Mouse (Mus musculus): Measurements from ENCODE around the gene Isoc2b. TPM values are rescaled to one million over a fixed set of nuclear protein-coding genes. Genes with fewer than 3 reads are reported as not detected.

The Isoc2b gene
- polyA plus RNA-seq, 1 experiment from 2014 or later, result 3.2 TPM

Other genes starting within 250 kb of the Isoc2b start
- 2.3 and 2.5 TPM in 2 replicates for gene Tmem86b, start 238.8 kb downstream of the Isoc2b start, polyA plus RNA-seq (2015; fragmentation: Nextera tagmentation; extraction: Ambion mirVana)
- 10.0 and 10.2 TPM in 2 replicates for gene Ppp6r1, start 211.2 kb downstream of the Isoc2b start, polyA plus RNA-seq (2015; fragmentation: Nextera tagmentation; extraction: Ambion mirVana)
- gene Hspbp1, start 185.2 kb downstream of the Isoc2b start, polyA plus RNA-seq (2015; fragmentation: Nextera tagmentation; extraction: Ambion mirVana), result 168 and 171 TPM in 2 replicates
- 7.1 and 8.7 TPM in 2 replicates for gene Brsk1, start 179.7 kb downstream of the Isoc2b start, polyA plus RNA-seq (2015; fragmentation: Nextera tagmentation; extraction: Ambion mirVana)
- gene Tmem150b, start 145.0 kb downstream of the Isoc2b start, polyA plus RNA-seq (2015; fragmentation: Nextera tagmentation; extraction: Ambion mirVana), result 0.12 and 0.27 TPM in 2 replicates
- gene Kmt5c, start 130.1 kb downstream of the Isoc2b start, polyA plus RNA-seq (2015; fragmentation: Nextera tagmentation; extraction: Ambion mirVana), result 57.4 and 61.8 TPM in 2 replicates
- 24.1 and 28.1 TPM in 2 replicates for gene Cox6b2, start 117.2 kb downstream of the Isoc2b start, polyA plus RNA-seq (2015; fragmentation: Nextera tagmentation; extraction: Ambion mirVana)
- gene Fam71e2, start 99.0 kb downstream of the Isoc2b start, polyA plus RNA-seq (2015; fragmentation: Nextera tagmentation; extraction: Ambion mirVana), result not detected in 2 replicates
- gene Il11, start 87.4 kb downstream of the Isoc2b start, polyA plus RNA-seq (2015; fragmentation: Nextera tagmentation; extraction: Ambion mirVana), result 0.87 and 1.1 TPM in 2 replicates
- gene Tmem190, start 87.3 kb downstream of the Isoc2b start, polyA plus RNA-seq (2015; fragmentation: Nextera tagmentation; extraction: Ambion mirVana), result not detected in 2 replicates
- gene Tmem238, start 80.6 kb downstream of the Isoc2b start, polyA plus RNA-seq (2015; fragmentation: Nextera tagmentation; extraction: Ambion mirVana), result 5.9 and 6.3 TPM in 2 replicates
- gene Rpl28, start 77.4 kb downstream of the Isoc2b start, polyA plus RNA-seq (2015; fragmentation: Nextera tagmentation; extraction: Ambion mirVana), result 212 and 228 TPM in 2 replicates
- 269 and 295 TPM in 2 replicates for gene Ube2s, start 57.7 kb downstream of the Isoc2b start, polyA plus RNA-seq (2015; fragmentation: Nextera tagmentation; extraction: Ambion mirVana)
- gene Shisa7, start 25.6 kb downstream of the Isoc2b start, polyA plus RNA-seq (2015; fragmentation: Nextera tagmentation; extraction: Ambion mirVana), result 10.8 and 12.8 TPM in 2 replicates
- gene Isoc2a, start 6.9 kb upstream of the Isoc2b start, polyA plus RNA-seq (2015; fragmentation: Nextera tagmentation; extraction: Ambion mirVana), result 0.75 and 0.77 TPM in 2 replicates
- 0.45 and 0.47 TPM in 2 replicates for gene Gm36210, start 36.3 kb upstream of the Isoc2b start, polyA plus RNA-seq (2015; fragmentation: Nextera tagmentation; extraction: Ambion mirVana)
- 3.5 and 4.2 TPM in 2 replicates for gene Zfp628, start 45.0 kb upstream of the Isoc2b start, polyA plus RNA-seq (2015; fragmentation: Nextera tagmentation; extraction: Ambion mirVana)
- gene Nat14, start 51.8 kb upstream of the Isoc2b start, polyA plus RNA-seq (2015; fragmentation: Nextera tagmentation; extraction: Ambion mirVana), result 35.3 and 35.8 TPM in 2 replicates
- gene Ssc5d, start 55.5 kb upstream of the Isoc2b start, polyA plus RNA-seq (2015; fragmentation: Nextera tagmentation; extraction: Ambion mirVana), result 1.2 and 1.3 TPM in 2 replicates
- 0.12 and 0.18 TPM in 2 replicates for gene Sbk2, start 94.1 kb upstream of the Isoc2b start, polyA plus RNA-seq (2015; fragmentation: Nextera tagmentation; extraction: Ambion mirVana)
- gene Sbk3, start 100.9 kb upstream of the Isoc2b start, polyA plus RNA-seq (2015; fragmentation: Nextera tagmentation; extraction: Ambion mirVana), result 0.49 and 0.62 TPM in 2 replicates
- gene Zfp579, start 125.9 kb upstream of the Isoc2b start, polyA plus RNA-seq (2015; fragmentation: Nextera tagmentation; extraction: Ambion mirVana), result 60.3 and 66.8 TPM in 2 replicates
- gene Zfp524, start 144.2 kb upstream of the Isoc2b start, polyA plus RNA-seq (2015; fragmentation: Nextera tagmentation; extraction: Ambion mirVana), result 8.1 and 9.2 TPM in 2 replicates
- gene Fiz1, start 144.4 kb upstream of the Isoc2b start, polyA plus RNA-seq (2015; fragmentation: Nextera tagmentation; extraction: Ambion mirVana), result 41.9 and 44.6 TPM in 2 replicates
- 1.2 TPM in 1 of 2 replicates, not detected in the other for gene Gm44973, start 145.2 kb upstream of the Isoc2b start, polyA plus RNA-seq (2015; fragmentation: Nextera tagmentation; extraction: Ambion mirVana)
- 6.0 and 7.5 TPM in 2 replicates for gene Zfp865, start 150.1 kb upstream of the Isoc2b start, polyA plus RNA-seq (2015; fragmentation: Nextera tagmentation; extraction: Ambion mirVana)
- 58.8 and 65.2 TPM in 2 replicates for gene Ccdc106, start 150.3 kb upstream of the Isoc2b start, polyA plus RNA-seq (2015; fragmentation: Nextera tagmentation; extraction: Ambion mirVana)
- gene 4632433K11Rik, start 163.9 kb upstream of the Isoc2b start, polyA plus RNA-seq (2015; fragmentation: Nextera tagmentation; extraction: Ambion mirVana), result not detected in 2 replicates
- 7.8 and 9.3 TPM in 2 replicates for gene Zfp784, start 168.2 kb upstream of the Isoc2b start, polyA plus RNA-seq (2015; fragmentation: Nextera tagmentation; extraction: Ambion mirVana)
- 90.6 and 113 TPM in 2 replicates for gene Zfp580, start 181.3 kb upstream of the Isoc2b start, polyA plus RNA-seq (2015; fragmentation: Nextera tagmentation; extraction: Ambion mirVana)
- 99.8 and 101 TPM in 2 replicates for gene U2af2, start 191.9 kb upstream of the Isoc2b start, polyA plus RNA-seq (2015; fragmentation: Nextera tagmentation; extraction: Ambion mirVana)
- gene Epn1, start 210.0 kb upstream of the Isoc2b start, polyA plus RNA-seq (2015; fragmentation: Nextera tagmentation; extraction: Ambion mirVana), result 105 and 118 TPM in 2 replicates
- gene Rfpl4, start 246.7 kb upstream of the Isoc2b start, polyA plus RNA-seq (2015; fragmentation: Nextera tagmentation; extraction: Ambion mirVana), result not detected in 2 replicates